Mouse (Mus musculus): ENCODE data around the gene Nadk2. TPM values are rescaled to one million over a fixed set of nuclear protein-coding genes. Genes with fewer than 3 reads are reported as not detected.
A peak's percentile ranks its signal among the peaks of the same experiment; 100 is the strongest.

Nadk2 gene
- polyA plus RNA-seq, 1 experiment from 2014 or later: 41.4 TPM

DNA sequence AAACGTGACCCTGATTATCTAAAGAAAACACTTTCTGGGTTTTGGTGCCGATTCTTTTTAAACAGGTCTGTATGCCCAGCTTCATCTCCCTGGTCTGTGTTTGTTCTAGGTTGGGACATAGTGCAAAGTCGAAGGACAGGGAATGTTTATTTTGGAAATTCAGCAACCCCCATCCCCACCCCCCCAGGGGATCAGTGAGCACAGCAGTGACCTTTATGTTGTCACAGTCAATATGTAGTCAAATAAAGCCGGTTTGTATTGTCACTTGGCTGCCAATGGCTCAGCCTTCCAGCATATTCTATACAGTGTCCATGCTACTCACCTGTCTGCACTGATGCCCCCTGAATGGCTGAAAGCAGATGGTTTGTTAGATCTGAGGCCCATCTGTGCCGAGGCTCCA, 43.5 kb downstream of the Nadk2 start:
- H3K27ac ChIP-seq: no peak overlapping the region
- no peak for ATAC-seq (ENCODE audit: insufficient number of reproducible peaks, insufficient read depth, low FRiP score, low TSS enrichment)
- no peaks in the 10 kb centered on the region for H3K4me1 ChIP-seq
- H3K9ac ChIP-seq: no peak overlapping the region
- no peaks in the 10 kb centered on the region for H3K9me3 ChIP-seq
- no peak overlapping the region for H3K4me3 ChIP-seq
- H3K4me2 ChIP-seq (replicated peaks): no peak overlapping the region
- H3K27me3 ChIP-seq: no peaks in the 10 kb centered on the region
- 54% methylated on average over 5 of the region's 5 CpGs for WGBS
- peaks cover 72% of the 10 kb centered on the region for H3K36me3 ChIP-seq

DNA sequence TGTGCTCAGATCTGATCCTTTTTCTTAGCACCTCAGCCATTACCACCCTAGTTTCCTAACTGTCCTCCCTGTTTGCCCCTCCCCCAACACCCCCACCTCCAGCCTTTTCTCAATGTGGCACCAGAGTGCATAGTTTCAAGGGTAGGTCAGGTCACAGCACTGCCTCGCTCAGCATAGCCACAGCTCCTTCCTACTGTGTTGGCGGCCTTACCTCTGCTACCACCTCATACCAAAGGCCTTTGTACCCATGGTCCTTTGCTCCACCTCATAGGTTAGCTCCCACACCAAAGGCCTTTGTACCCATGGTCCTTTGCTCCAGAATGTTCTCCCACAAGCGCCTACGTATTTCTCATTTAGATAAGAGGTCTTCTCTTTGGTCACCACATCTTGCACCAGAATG, 47.8 kb downstream of the Nadk2 start:
- 88% methylated on average over 4 of the region's 4 CpGs for WGBS
- ATAC-seq (ENCODE audit: insufficient number of reproducible peaks, insufficient read depth, low FRiP score, low TSS enrichment): no peak
- Histone ChIP-seq H3K27ac (no peak overlapping the region), H3K4me2 (replicated peaks) (no peak overlapping the region), H3K4me1 (no peaks in the 10 kb centered on the region), H3K27me3 (no peaks in the 10 kb centered on the region), H3K36me3 (peaks cover 87% of the 10 kb centered on the region), H3K9ac (no peak overlapping the region), H3K9me3 (no peaks in the 10 kb centered on the region), H3K4me3 (no peak overlapping the region)

DNA sequence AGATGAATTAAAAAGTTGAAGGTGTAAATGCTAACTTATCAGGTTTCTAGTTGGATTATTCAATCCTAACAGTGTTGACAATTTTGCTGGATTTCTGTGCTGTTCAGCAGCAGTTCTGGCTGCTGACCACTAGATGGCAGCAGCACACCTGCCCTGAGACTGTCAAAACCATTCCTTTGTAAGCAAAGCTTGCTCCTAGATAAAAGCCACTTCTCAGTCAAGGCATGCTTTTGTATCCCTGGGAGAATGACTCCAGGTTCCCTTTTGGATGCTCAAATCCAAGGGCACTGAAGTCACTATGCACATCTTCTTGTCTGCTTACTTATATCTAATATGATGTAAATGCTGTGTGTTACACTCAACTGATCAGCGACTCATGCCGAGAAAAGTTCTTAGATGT, 49.0 kb downstream of the Nadk2 start:
- no peak for ATAC-seq (ENCODE audit: insufficient number of reproducible peaks, insufficient read depth, low FRiP score, low TSS enrichment)
- no peak overlapping the region for H3K4me3 ChIP-seq
- H3K4me1 ChIP-seq: no peaks in the 10 kb centered on the region
- H3K9me3 ChIP-seq: no peaks in the 10 kb centered on the region
- no peak overlapping the region for H3K4me2 ChIP-seq (replicated peaks)
- WGBS: 92% methylated on average over 2 of the region's 2 CpGs
- H3K36me3 ChIP-seq: peaks cover 89% of the 10 kb centered on the region
- H3K9ac ChIP-seq: no peak overlapping the region
- no peak overlapping the region for H3K27ac ChIP-seq
- no peaks in the 10 kb centered on the region for H3K27me3 ChIP-seq

DNA sequence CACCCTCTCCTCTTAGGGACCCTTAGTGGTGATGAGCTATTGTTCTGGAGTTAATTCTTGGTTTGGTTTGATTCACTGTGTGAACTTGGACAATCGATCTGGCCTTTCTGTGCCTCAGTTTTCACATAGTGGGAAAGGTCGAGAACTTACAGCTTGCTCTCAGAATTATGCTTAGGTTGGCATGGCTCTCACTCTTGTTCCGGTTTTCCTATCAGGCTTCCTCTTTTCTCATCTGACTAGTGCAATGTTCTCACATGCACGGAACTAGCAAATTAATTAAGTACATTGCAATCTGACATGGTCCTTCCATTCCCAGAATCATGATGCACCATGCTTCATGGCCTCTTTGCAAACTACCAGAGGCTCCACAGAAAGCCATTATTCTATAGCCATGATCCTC, 51.9 kb downstream of the Nadk2 start:
- WGBS: 88% methylated on average over 4 of the region's 4 CpGs
- H3K4me2 ChIP-seq (replicated peaks): no peak overlapping the region
- no peak overlapping the region for H3K9ac ChIP-seq
- peaks cover 81% of the 10 kb centered on the region for H3K36me3 ChIP-seq
- no peaks in the 10 kb centered on the region for H3K9me3 ChIP-seq
- no peaks in the 10 kb centered on the region for H3K4me1 ChIP-seq
- no peak overlapping the region for H3K27ac ChIP-seq
- H3K4me3 ChIP-seq: no peak overlapping the region
- no peak for ATAC-seq (ENCODE audit: insufficient number of reproducible peaks, insufficient read depth, low FRiP score, low TSS enrichment)
- H3K27me3 ChIP-seq: no peaks in the 10 kb centered on the region

DNA sequence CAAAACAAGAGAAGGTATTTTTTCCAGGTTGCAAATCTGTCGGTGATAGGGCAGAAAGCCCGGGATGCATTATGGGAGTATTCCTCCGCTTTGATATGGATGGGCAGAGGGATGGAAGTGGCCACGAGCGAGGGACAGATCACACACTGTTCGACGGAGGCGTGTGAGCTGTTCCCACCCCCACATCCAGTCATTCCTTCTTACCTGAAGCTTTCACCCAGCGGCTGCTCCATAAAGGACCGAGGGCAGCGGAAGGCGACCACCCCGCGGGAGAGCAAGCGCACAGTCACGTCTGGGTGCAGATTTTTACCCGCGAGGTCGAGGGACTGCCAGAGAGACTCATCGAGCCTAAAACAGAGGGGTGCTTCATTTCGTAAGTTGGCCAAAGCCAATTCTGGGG, 53.8 kb downstream of the Nadk2 start:
- Histone ChIP-seq H3K4me2 (replicated peaks) (no peak overlapping the region), H3K36me3 (peaks cover 83% of the 10 kb centered on the region), H3K27me3 (no peaks in the 10 kb centered on the region), H3K4me3 (no peak overlapping the region), H3K4me1 (no peaks in the 10 kb centered on the region), H3K27ac (no peak overlapping the region), H3K9me3 (no peaks in the 10 kb centered on the region), H3K9ac (no peak overlapping the region)
- WGBS: 94% methylated on average over 21 of the region's 21 CpGs
- no peak for ATAC-seq (ENCODE audit: insufficient number of reproducible peaks, insufficient read depth, low FRiP score, low TSS enrichment)

DNA sequence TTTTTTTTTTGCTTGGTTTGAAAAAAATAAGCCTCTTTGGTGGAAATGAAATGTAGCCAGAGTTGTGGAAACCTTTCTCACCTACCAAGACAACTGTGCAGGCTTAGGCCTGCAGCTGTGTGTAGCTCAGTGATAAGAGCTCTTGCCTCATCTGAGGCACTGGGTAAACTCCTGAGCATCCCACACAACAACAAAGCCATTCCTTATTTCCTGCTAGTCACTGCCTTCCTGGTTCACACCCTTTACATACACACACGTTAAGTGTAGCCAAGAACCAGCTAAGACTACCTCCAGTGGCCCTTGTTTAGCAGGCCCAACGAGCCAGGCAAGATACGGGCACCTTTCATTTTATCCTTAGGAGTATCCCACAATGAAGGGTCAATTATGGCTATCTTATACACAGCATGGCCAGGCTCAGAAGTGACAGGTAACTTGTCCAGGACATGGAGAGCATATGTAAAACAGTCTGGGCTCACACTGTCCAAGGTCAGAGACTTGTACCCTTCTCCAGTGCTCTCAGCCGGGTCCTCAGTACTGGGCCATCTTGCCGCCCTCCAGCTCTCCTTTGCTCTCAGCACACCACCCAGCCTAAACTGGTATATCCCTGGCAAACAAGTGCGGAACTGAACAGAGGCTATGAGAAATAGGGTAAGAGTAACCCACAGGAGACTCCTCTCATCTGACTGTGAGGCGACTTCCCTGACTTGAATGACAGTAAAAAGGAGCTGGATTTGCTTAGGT, 56.2 kb downstream of the Nadk2 start:
- H3K9me3 ChIP-seq: no peaks in the 10 kb centered on the region
- no peak overlapping the region for H3K4me3 ChIP-seq
- no peak overlapping the region for H3K4me2 ChIP-seq (replicated peaks)
- no peak overlapping the region for H3K27ac ChIP-seq
- no peak overlapping the region for H3K9ac ChIP-seq
- peaks cover 7% of the 10 kb centered on the region; the same call in 1 of the 2 replicates for H3K4me1 ChIP-seq
- WGBS: 90% methylated on average over 7 of the region's 7 CpGs
- no peak for ATAC-seq (ENCODE audit: insufficient number of reproducible peaks, insufficient read depth, low FRiP score, low TSS enrichment)
- no peaks in the 10 kb centered on the region for H3K27me3 ChIP-seq
- H3K36me3 ChIP-seq: peaks cover 83% of the 10 kb centered on the region

DNA sequence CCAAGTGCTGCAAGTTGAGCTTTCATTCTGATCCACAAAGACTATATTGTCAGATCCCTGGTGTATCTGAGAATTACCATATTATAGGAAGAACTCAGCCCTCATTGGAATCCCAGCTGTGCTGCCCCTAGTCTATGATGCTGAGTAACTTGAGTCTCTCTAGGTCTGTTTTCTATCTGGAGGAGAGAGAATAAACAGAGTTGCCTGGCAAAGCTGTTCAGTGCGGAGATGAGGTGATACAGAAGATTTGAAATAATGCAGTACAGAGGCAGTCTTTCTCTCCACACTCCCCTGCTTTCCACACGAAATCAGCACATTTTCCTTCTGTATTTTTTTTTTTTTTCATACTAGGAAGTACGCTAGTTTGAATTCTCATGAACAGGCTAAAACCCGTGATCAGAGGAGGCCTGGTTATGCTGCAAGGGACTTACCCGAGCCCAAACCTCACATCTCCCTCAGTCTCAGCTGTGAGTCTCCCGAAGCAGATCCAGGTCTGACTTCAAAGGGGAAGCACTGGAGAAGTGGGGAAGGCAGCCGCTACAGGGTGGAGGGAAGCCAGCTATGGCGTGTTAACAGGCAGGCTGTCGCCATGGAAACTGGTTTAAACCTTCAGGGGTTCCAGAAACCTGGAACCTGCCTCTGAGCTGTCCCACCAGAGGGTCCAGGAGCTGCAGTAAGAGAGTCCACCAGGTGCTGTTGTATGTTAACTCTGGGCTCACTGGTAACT, 59.9 kb downstream of the Nadk2 start:
- Histone ChIP-seq H3K4me2 (replicated peaks) (no peak overlapping the region), H3K9me3 (no peaks in the 10 kb centered on the region), H3K4me3 (no peak overlapping the region), H3K4me1 (peaks cover 18% of the 10 kb centered on the region; the same call in 1 of the 2 replicates), H3K27ac (peak overlapping the region; percentile 65), H3K36me3 (peaks cover 67% of the 10 kb centered on the region), H3K9ac (no peak overlapping the region), H3K27me3 (no peaks in the 10 kb centered on the region)
- peak; percentile 76; the same call in 1 of the 2 replicates for ATAC-seq (ENCODE audit: insufficient number of reproducible peaks, insufficient read depth, low FRiP score, low TSS enrichment)
- WGBS: 56% methylated on average over 9 of the region's 9 CpGs

DNA sequence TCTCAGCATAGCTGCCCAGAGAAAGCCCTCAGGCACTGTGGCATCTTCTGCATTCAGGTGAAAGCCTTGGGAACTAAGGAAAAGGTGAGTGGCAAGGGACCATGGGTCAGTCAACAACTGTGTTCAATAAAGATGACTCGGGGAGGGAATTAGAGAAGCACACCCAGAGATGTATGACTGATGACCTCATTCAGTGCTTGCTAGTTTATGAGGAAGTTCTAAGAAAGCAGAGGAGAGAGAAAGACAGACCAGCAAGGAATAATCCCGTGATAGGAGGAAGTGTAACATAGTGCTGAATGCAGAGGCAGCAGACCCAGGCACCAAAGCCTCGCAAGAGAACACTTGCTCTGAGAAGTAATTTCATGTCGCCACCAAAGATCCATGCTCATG, 60.4 kb downstream of the Nadk2 start:
- Histone ChIP-seq H3K4me1 (peaks cover 18% of the 10 kb centered on the region; the same call in 1 of the 2 replicates), H3K36me3 (peaks cover 70% of the 10 kb centered on the region), H3K27ac (peak overlapping the region; percentile 65), H3K4me2 (replicated peaks) (no peak overlapping the region), H3K27me3 (no peaks in the 10 kb centered on the region), H3K9me3 (no peaks in the 10 kb centered on the region), H3K4me3 (no peak overlapping the region), H3K9ac (no peak overlapping the region)
- no peak for ATAC-seq (ENCODE audit: insufficient number of reproducible peaks, insufficient read depth, low FRiP score, low TSS enrichment)
- WGBS: 82% methylated on average over 4 of the region's 4 CpGs

DNA sequence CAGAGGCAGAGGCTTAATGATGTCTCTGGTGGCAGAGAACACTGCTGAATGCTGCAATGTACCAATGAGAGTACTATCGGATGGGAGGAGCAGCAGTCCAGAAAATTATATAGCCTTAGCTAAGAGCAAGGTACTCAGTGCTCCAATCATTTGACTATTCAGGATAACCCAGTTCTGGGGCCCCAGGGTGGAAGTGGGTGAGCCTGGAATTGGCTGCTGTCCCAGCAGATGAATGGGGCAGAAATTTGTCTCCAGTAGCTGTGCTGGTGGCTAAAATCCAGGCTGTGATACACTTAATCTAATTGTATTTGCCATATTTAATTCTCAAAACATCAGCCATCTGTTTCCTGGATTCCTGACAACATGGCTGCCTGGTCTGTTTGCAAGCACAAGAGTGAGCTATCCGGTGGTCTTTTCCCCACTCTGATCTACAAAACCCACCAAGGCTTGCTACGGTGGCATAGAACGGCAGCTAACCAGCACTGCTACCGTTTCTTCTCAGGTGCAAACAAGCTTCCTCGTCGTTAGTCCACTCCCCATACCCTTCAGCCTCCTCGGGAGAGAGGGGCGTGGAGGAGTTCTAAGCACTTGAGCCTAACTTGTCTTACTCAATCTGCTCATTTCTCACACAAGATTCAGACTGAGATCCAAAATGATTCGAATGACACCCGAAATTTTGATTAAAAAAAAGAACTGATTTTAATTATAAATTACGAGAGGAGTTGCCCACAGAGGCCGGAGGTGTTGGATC, 61.8 kb downstream of the Nadk2 start:
- 79% methylated on average over 13 of the region's 13 CpGs for WGBS
- ATAC-seq (ENCODE audit: insufficient number of reproducible peaks, insufficient read depth, low FRiP score, low TSS enrichment): no peak

DNA sequence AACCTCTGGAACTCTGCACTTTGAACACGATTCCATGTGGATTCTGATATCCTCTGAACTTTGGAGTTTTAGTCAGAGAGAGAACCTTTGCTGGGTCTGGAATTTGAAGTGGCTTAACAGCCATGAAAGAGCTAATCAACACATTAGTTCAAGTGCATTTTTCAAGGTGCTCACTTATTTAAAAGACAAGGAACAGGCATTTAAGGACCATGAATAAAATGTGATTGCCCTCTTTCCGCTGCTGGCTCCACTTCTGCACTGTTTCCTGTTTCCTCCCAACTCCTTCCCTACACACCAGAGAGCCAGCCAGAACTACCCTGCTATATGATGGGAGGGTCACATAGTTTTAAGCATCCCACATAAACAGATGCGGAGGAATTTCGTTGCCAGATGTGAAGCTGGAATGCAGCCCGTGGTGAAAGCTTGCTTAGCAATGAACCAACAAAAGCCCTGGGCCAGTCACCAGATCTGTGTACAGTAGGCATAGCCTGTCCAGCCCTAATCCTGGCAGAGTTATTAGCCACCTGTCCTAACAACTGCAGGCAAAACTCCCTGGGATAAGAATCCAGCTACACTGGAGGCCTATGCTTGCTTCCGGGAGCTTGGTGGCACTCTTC, 63.9 kb downstream of the Nadk2 start:
- Histone ChIP-seq H3K9ac (no peak overlapping the region), H3K27ac (peak overlapping the region; percentile 52; the same call in 1 of the 2 replicates), H3K36me3 (peaks cover 64% of the 10 kb centered on the region), H3K4me2 (replicated peaks) (no peak overlapping the region), H3K27me3 (no peaks in the 10 kb centered on the region), H3K9me3 (no peaks in the 10 kb centered on the region), H3K4me3 (no peak overlapping the region), H3K4me1 (peaks cover 31% of the 10 kb centered on the region; the same call in 1 of the 2 replicates)
- WGBS: 39% methylated on average over 6 of the region's 6 CpGs
- peak; percentile 47; the same call in 1 of the 2 replicates for ATAC-seq (ENCODE audit: insufficient number of reproducible peaks, insufficient read depth, low FRiP score, low TSS enrichment)

More for the DNA sequence above, 61.8 kb downstream of the Nadk2 start:
- no peak overlapping the region for H3K9ac ChIP-seq
- H3K36me3 ChIP-seq: peaks cover 74% of the 10 kb centered on the region
- H3K4me2 ChIP-seq (replicated peaks): no peak overlapping the region
- no peak overlapping the region for H3K27ac ChIP-seq
- no peaks in the 10 kb centered on the region for H3K9me3 ChIP-seq
- no peaks in the 10 kb centered on the region for H3K27me3 ChIP-seq
- H3K4me1 ChIP-seq: peaks cover 18% of the 10 kb centered on the region; the same call in 1 of the 2 replicates
- no peak overlapping the region for H3K4me3 ChIP-seq

DNA sequence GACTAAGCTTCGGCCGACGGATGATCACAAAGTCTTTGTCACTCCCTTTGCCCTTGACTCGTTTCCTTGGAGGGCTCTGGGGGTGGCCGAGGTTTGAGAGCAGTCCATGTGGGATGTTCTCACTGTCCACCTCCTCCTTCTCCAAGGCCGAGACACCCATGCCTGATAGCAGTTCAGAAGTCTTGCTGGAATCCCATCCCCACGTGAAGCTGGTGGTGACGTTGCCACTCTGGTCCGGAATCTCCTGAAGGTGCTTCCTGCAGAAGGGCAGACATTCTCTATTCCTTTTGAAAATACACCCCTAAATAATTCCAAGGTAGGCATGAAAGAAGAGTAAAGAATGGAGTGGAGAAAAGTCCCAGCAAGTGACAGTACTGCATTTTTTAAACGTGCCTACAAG, 68.4 kb downstream of the Nadk2 start:
- Histone ChIP-seq H3K27ac (peak overlapping the region; percentile 65; the same call in 1 of the 2 replicates), H3K9ac (peak overlapping the region; percentile 51), H3K4me2 (replicated peaks) (peak overlapping the region; percentile 64), H3K4me1 (peaks cover 17% of the 10 kb centered on the region), H3K27me3 (no peaks in the 10 kb centered on the region), H3K4me3 (peak overlapping the region; percentile 92), H3K36me3 (peaks cover 42% of the 10 kb centered on the region), H3K9me3 (no peaks in the 10 kb centered on the region)
- no peak for ATAC-seq (ENCODE audit: insufficient number of reproducible peaks, insufficient read depth, low FRiP score, low TSS enrichment)
- 31% methylated on average over 10 of the region's 10 CpGs for WGBS
